Mouse (Mus musculus) ES-E14 (cell line): ENCODE measurements around the gene Baiap2. TPM values are rescaled to one million over a fixed set of nuclear protein-coding genes. Genes with fewer than 3 reads are reported as not detected.

Experiments used
- DNase-seq: peaks from one replicate; pipeline ENCODE4 v3.0.0-alpha.2; 2013; ENCODE audit warnings: low read depth, low spot score
- H3K27ac ChIP-seq: 2 replicates; pipeline ENCODE4 v1.5.1; 2012; ENCODE audit warnings: low read depth, mild to moderate bottlenecking, low read length, moderate library complexity, mixed read lengths; ENCODE audit not compliant: poor library complexity, insufficient read depth, severe bottlenecking
- H3K36me3 ChIP-seq: 2 replicates; pipeline ENCODE4 v1.6.1; 2012; ENCODE audit warnings: mild to moderate bottlenecking, low read length, moderate library complexity, mixed read lengths; ENCODE audit not compliant: control insufficient read depth, poor library complexity, insufficient read depth, severe bottlenecking
- H3K4me1 ChIP-seq, 2 experiments: fragments of 150-350 bp in 1 of 2; sonication (generic) in 1 of 2; 2 replicates each; pipeline ENCODE4 v1.6.1; 2012; ENCODE audit warnings: low read length in 2 of 2, mild to moderate bottlenecking in 1 of 2, mixed read lengths in 1 of 2; ENCODE audit not compliant: control insufficient read depth in 2 of 2, insufficient read depth in 2 of 2, poor library complexity in 1 of 2
- H3K4me3 ChIP-seq, 2 experiments: fragments of 150-350 bp in 1 of 2; sonication (generic) in 1 of 2; 2 replicates each; pipeline ENCODE4 v1.5.1; 2012; ENCODE audit warnings: low read length in 2 of 2, low read depth in 1 of 2, mild to moderate bottlenecking in 1 of 2, mixed read lengths in 1 of 2; ENCODE audit not compliant: insufficient read depth in 1 of 2, poor library complexity in 1 of 2, severe bottlenecking in 1 of 2
- H3K9ac ChIP-seq: 2 replicates; pipeline ENCODE4 v1.6.1; 2012; ENCODE audit warnings: low read depth, mild to moderate bottlenecking, low read length, mixed read lengths; ENCODE audit not compliant: poor library complexity, insufficient read depth, severe bottlenecking
- H3K9me3 ChIP-seq: fragments of 150-350 bp; sonication (generic); 2 replicates; pipeline ENCODE4 v1.6.1; 2012; ENCODE audit warnings: low read depth, mild to moderate bottlenecking, low read length; ENCODE audit not compliant: control insufficient read depth, insufficient read depth
- CHD2 ChIP-seq: IDR thresholded peaks from 2 replicates; pipeline ENCODE4 v1.6.1; 2014; ENCODE audit warnings: mild to moderate bottlenecking, low read depth, low read length, inconsistent platforms
- HCFC1 ChIP-seq: IDR thresholded peaks from 2 replicates; pipeline ENCODE4 v1.6.1; 2012; ENCODE audit warnings: low read length, inconsistent platforms, borderline replicate concordance; ENCODE audit not compliant: insufficient read depth
- MAFK ChIP-seq: IDR thresholded peaks from 2 replicates; pipeline ENCODE4 v1.6.1; 2014; ENCODE audit warnings: mild to moderate bottlenecking, low read depth, low read length, inconsistent platforms; ENCODE audit not compliant: insufficient read depth
- ZC3H11A ChIP-seq: IDR thresholded peaks from 2 replicates; pipeline ENCODE4 v1.6.1; 2012; ENCODE audit warnings: low read depth, mild to moderate bottlenecking, inconsistent platforms, low read length, borderline replicate concordance
- ZNF384 ChIP-seq: IDR thresholded peaks from 2 replicates; pipeline ENCODE4 v1.6.1; 2012; ENCODE audit warnings: low read depth, low read length, inconsistent platforms
- in situ Hi-C, 2 experiments: fragments of 600-800 bp; cut with MboI; formaldehyde crosslinking; loops; one replicate each; pipeline ENCODE4 v1.15.1; 2025; ENCODE audit warnings: low sequenced_read_pairs in 2 of 2, inconsistent platforms in 1 of 2; ENCODE audit not compliant: unreplicated experiment in 2 of 2
- total RNA-seq: library from RNA; depleted of rRNA; stranded (reverse); fragments of 300-350 nt; gene quantifications from 2 replicates; pipeline ENCODE4 v1.2.3, GENCODE M21; 2012

The Baiap2 gene
- total RNA-seq, 1 experiment: 23.3 TPM

- Histone ChIP-seq H3K27ac (no peak overlapping the region), H3K9ac (no peak overlapping the region), H3K9me3 (no peaks in the 10 kb centered on the region), H3K36me3 (no peaks in the 10 kb centered on the region), H3K4me1 (peaks cover 0 to 3% of the 10 kb centered on the region in 2 experiments; a peak in 1 of 4 replicates), H3K4me3 (no peak overlapping the region)
- in situ Hi-C loops: no loop called here
- TF ChIP-seq MAFK (no peak), ZNF384 (no peak), CHD2 (no peak), HCFC1 (no peak), ZC3H11A (no peak)
- no peak for DNase-seq
Observed at GRCm38 (mm10) chr11:120012702-120013101, 70.1 kb downstream of the Baiap2 start.

- Histone ChIP-seq H3K9me3 (no peaks in the 10 kb centered on the region), H3K27ac (no peak overlapping the region), H3K4me3 (peak overlapping the region; percentile 63 to 71), H3K9ac (peak overlapping the region; percentile 61), H3K36me3 (no peaks in the 10 kb centered on the region), H3K4me1 (peaks cover 0 to 3% of the 10 kb centered on the region in 2 experiments; a peak in 1 of 4 replicates)
- DNase-seq: peak; percentile 94
- in situ Hi-C loops: no loop called here
- TF ChIP-seq HCFC1 (no peak), CHD2 (no peak), ZNF384 (no peak), MAFK (no peak), ZC3H11A (peak; percentile 54; the same call in 1 of the 2 replicates)
Observed at GRCm38 (mm10) chr11:120013174-120013711, 70.7 kb downstream of the Baiap2 start.

GRCm38 (mm10) chr11:120014758-120015157, 72.2 kb downstream of the Baiap2 start:
- Histone ChIP-seq H3K4me1 (peaks cover 0 to 3% of the 10 kb centered on the region in 2 experiments; a peak in 1 of 4 replicates), H3K9ac (no peak overlapping the region), H3K9me3 (no peaks in the 10 kb centered on the region), H3K4me3 (no peak overlapping the region), H3K36me3 (no peaks in the 10 kb centered on the region), H3K27ac (no peak overlapping the region)
- in situ Hi-C loops: no loop called here
- no peak for TF ChIP-seq MAFK
- no peak for TF ChIP-seq CHD2
- TF ChIP-seq ZNF384: no peak
- TF ChIP-seq HCFC1: no peak
- no peak for TF ChIP-seq ZC3H11A
- DNase-seq: no peak

GRCm38 (mm10) chr11:120017011-120017410, 74.4 kb downstream of the Baiap2 start:
- in situ Hi-C loops: no loop called here
- no peak overlapping the region for H3K27ac ChIP-seq
- H3K36me3 ChIP-seq: no peaks in the 10 kb centered on the region
- peaks cover 0 to 3% of the 10 kb centered on the region in 2 experiments; a peak in 1 of 4 replicates for H3K4me1 ChIP-seq
- no peak overlapping the region for H3K9ac ChIP-seq
- H3K9me3 ChIP-seq: no peaks in the 10 kb centered on the region
- TF ChIP-seq HCFC1 (no peak), CHD2 (no peak), ZNF384 (no peak), ZC3H11A (no peak), MAFK (no peak)
- H3K4me3 ChIP-seq: no peak overlapping the region
- no peak for DNase-seq
